Mouse (Mus musculus): ENCODE measurements around the gene Cers3. TPM values are rescaled to one million over a fixed set of nuclear protein-coding genes. Genes with fewer than 3 reads are reported as not detected.

The Cers3 gene
- polyA plus RNA-seq, 1 experiment from 2014 or later, result 3.2 TPM

DNA sequence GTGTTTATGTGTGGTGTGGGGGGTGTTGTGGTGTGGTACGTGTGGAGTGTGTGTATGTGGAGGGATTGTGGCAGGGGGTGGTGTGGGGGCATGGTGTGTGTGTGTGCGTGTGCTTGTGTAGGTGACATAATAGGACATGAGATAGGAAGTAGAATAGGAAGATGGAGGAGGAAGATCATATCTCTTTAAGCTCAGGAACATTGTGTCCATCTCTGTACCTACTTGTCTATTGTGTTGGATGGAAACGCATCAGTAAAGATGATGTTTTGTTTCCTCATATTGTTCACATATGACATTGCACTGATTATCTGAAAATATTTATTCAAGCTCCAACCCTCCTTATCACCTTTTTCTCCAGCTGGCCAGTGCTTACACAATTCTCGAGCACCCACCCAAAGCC lies 5.9 kb upstream of the Cers3 start:
- H3K27ac ChIP-seq, result no peak overlapping the region
- no peaks in the 10 kb centered on the region for H3K4me1 ChIP-seq
- WGBS, result 88% methylated on average over 4 of the region's 4 CpGs
- no peaks in the 10 kb centered on the region for H3K27me3 ChIP-seq
- H3K4me2 ChIP-seq (replicated peaks), result no peak overlapping the region
- H3K9ac ChIP-seq, result no peak overlapping the region
- H3K4me3 ChIP-seq, result no peak overlapping the region
- no peaks in the 10 kb centered on the region for H3K36me3 ChIP-seq
- no peak for ATAC-seq (ENCODE audit: insufficient number of reproducible peaks, insufficient read depth, low FRiP score, low TSS enrichment)
- H3K9me3 ChIP-seq, result no peaks in the 10 kb centered on the region

- H3K9me3 ChIP-seq, result no peaks in the 10 kb centered on the region
- WGBS, result 84% methylated on average over 5 of the region's 5 CpGs
- H3K9ac ChIP-seq, result no peak overlapping the region
- H3K27me3 ChIP-seq, result no peaks in the 10 kb centered on the region
- H3K4me2 ChIP-seq (replicated peaks), result no peak overlapping the region
- no peaks in the 10 kb centered on the region for H3K4me1 ChIP-seq
- H3K4me3 ChIP-seq, result no peak overlapping the region
- no peak for ATAC-seq (ENCODE audit: insufficient number of reproducible peaks, insufficient read depth, low FRiP score, low TSS enrichment)
- no peak overlapping the region for H3K27ac ChIP-seq
- no peaks in the 10 kb centered on the region for H3K36me3 ChIP-seq
Measured at GRCm38 (mm10) chr7:66741008-66741407, 2.3 kb upstream of the Cers3 start.

DNA sequence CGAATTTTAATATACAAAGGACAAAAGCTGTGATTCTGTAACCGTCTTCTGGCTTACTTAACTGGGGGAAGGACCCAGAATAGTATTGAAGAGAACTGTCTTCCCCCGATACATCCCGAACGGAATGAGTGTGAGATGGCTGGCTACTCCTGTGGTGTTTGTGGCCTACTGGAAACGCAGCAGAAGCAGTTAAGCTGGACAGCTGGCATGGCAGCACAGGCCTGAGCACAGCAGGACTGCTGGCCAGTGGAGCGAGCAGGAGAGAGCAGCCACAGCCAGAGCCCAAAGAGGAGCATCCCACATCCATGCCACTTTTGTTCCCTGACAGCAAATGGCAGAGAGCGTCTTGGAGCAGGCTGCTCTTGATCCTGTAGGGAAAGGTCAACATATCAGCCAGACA lies 1.9 kb upstream of the Cers3 start:
- Histone ChIP-seq H3K4me1 (no peaks in the 10 kb centered on the region), H3K9ac (no peak overlapping the region), H3K27me3 (no peaks in the 10 kb centered on the region), H3K9me3 (no peaks in the 10 kb centered on the region), H3K4me2 (replicated peaks) (no peak overlapping the region), H3K36me3 (no peaks in the 10 kb centered on the region), H3K4me3 (no peak overlapping the region), H3K27ac (no peak overlapping the region)
- ATAC-seq (ENCODE audit: insufficient number of reproducible peaks, insufficient read depth, low FRiP score, low TSS enrichment), result no peak
- WGBS, result 72% methylated on average over 8 of the region's 8 CpGs

GRCm38 (mm10) chr7:66746972-66747371 lies 3.7 kb downstream of the Cers3 start:
- Histone ChIP-seq H3K4me3 (no peak overlapping the region), H3K4me1 (no peaks in the 10 kb centered on the region), H3K9ac (no peak overlapping the region), H3K27ac (no peak overlapping the region), H3K27me3 (no peaks in the 10 kb centered on the region), H3K4me2 (replicated peaks) (no peak overlapping the region), H3K36me3 (no peaks in the 10 kb centered on the region), H3K9me3 (no peaks in the 10 kb centered on the region)
- no peak for ATAC-seq (ENCODE audit: insufficient number of reproducible peaks, insufficient read depth, low FRiP score, low TSS enrichment)
- WGBS, result 79% methylated on average over 7 of the region's 7 CpGs

- Histone ChIP-seq H3K36me3 (no peaks in the 10 kb centered on the region), H3K4me3 (no peak overlapping the region), H3K9me3 (no peaks in the 10 kb centered on the region), H3K27me3 (no peaks in the 10 kb centered on the region), H3K9ac (no peak overlapping the region), H3K27ac (no peak overlapping the region), H3K4me2 (replicated peaks) (no peak overlapping the region), H3K4me1 (no peaks in the 10 kb centered on the region)
- 70% methylated on average over 1 of the region's 1 CpGs for WGBS
- 0 out of 2 replicates have a peak, but pooled peaks have one; percentile 52 for ATAC-seq (ENCODE audit: insufficient number of reproducible peaks, insufficient read depth, low FRiP score, low TSS enrichment)
Measured at GRCm38 (mm10) chr7:66749998-66750397, 6.7 kb downstream of the Cers3 start.

- H3K36me3 ChIP-seq, result no peaks in the 10 kb centered on the region
- WGBS, result 87% methylated on average over 8 of the region's 8 CpGs
- no peak overlapping the region for H3K4me2 ChIP-seq (replicated peaks)
- H3K4me1 ChIP-seq, result no peaks in the 10 kb centered on the region
- no peak for ATAC-seq (ENCODE audit: insufficient number of reproducible peaks, insufficient read depth, low FRiP score, low TSS enrichment)
- H3K4me3 ChIP-seq, result no peak overlapping the region
- no peak overlapping the region for H3K9ac ChIP-seq
- H3K27me3 ChIP-seq, result no peaks in the 10 kb centered on the region
- H3K27ac ChIP-seq, result no peak overlapping the region
- no peaks in the 10 kb centered on the region for H3K9me3 ChIP-seq
Measured at GRCm38 (mm10) chr7:66753816-66754215, 10.5 kb downstream of the Cers3 start.

DNA sequence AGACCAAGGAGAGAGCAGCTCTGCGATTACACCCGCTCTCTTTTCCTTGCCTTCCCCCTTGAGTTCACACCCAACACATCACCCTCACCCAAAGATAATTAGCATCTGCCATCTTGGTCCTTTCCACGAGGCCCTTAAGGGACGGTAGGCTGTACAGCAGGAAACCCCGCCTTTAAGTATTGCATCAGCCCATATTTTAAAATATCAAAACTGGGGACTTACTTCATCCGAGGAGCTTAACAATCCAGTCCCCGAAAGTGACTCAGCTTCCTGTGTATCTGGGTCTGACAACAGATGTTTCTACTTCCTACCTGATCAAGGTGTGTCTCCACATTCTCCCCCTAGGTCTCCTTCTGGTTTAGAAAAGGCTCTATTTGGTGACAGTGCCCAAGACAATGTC lies 12.3 kb downstream of the Cers3 start:
- no peak overlapping the region for H3K4me2 ChIP-seq (replicated peaks)
- H3K9ac ChIP-seq, result no peak overlapping the region
- H3K27ac ChIP-seq, result no peak overlapping the region
- WGBS, result 85% methylated on average over 7 of the region's 7 CpGs
- H3K36me3 ChIP-seq, result no peaks in the 10 kb centered on the region
- no peak for ATAC-seq (ENCODE audit: insufficient number of reproducible peaks, insufficient read depth, low FRiP score, low TSS enrichment)
- H3K9me3 ChIP-seq, result no peaks in the 10 kb centered on the region
- H3K4me1 ChIP-seq, result no peaks in the 10 kb centered on the region
- H3K4me3 ChIP-seq, result no peak overlapping the region
- H3K27me3 ChIP-seq, result no peaks in the 10 kb centered on the region

GRCm38 (mm10) chr7:66769902-66770301 lies 26.6 kb downstream of the Cers3 start:
- H3K36me3 ChIP-seq, result no peaks in the 10 kb centered on the region
- ATAC-seq (ENCODE audit: insufficient number of reproducible peaks, insufficient read depth, low FRiP score, low TSS enrichment), result no peak
- H3K9ac ChIP-seq, result no peak overlapping the region
- no peak overlapping the region for H3K4me3 ChIP-seq
- H3K27ac ChIP-seq, result no peak overlapping the region
- H3K4me2 ChIP-seq (replicated peaks), result no peak overlapping the region
- 56% methylated on average over 5 of the region's 5 CpGs for WGBS
- no peaks in the 10 kb centered on the region for H3K27me3 ChIP-seq
- H3K9me3 ChIP-seq, result no peaks in the 10 kb centered on the region
- H3K4me1 ChIP-seq, result no peaks in the 10 kb centered on the region

DNA sequence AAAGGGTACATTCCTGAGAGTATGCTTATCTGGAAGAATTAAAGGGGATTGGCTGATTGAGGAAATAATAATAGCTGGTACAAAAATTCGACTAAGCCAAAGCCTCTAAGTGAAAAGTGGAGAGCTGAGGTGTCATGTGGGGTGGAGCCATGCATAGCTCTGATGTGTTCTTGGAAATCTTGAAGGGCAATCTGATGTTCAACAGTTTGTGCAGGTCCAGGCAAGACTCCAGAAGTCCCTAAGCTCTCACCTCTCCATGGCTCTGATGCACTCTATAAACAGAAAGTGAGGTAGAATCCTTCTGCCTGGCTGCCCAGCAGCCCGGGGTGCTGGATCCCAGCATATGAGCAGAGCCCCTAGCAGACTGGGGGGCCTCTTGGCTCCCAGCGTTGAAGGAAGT lies 27.4 kb downstream of the Cers3 start:
- no peaks in the 10 kb centered on the region for H3K36me3 ChIP-seq
- H3K9ac ChIP-seq, result no peak overlapping the region
- H3K4me3 ChIP-seq, result no peak overlapping the region
- no peaks in the 10 kb centered on the region for H3K27me3 ChIP-seq
- no peaks in the 10 kb centered on the region for H3K9me3 ChIP-seq
- H3K4me2 ChIP-seq (replicated peaks), result no peak overlapping the region
- H3K27ac ChIP-seq, result peak overlapping the region; percentile 54; the same call in 1 of the 2 replicates
- WGBS, result 68% methylated on average over 3 of the region's 3 CpGs
- H3K4me1 ChIP-seq, result no peaks in the 10 kb centered on the region
- no peak for ATAC-seq (ENCODE audit: insufficient number of reproducible peaks, insufficient read depth, low FRiP score, low TSS enrichment)

DNA sequence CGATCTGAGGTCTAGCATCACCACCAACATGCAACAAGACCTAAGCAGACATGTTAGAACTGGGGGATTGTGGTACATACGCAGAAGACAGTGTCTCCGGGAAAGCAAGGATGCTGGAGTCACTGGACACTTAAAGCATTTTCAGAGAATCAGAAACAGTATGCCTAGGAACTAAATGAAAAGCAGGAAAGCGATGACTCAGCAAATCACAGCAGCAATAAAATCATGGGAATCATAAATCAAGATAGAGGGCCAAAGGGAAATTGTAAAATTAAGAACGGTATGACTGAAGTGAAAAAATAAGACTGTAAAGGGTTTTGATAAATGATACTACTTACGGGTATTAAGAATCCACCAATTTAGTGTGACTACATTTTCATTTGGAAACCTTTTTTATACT lies 27.9 kb downstream of the Cers3 start:
- Histone ChIP-seq H3K27me3 (no peaks in the 10 kb centered on the region), H3K9ac (no peak overlapping the region), H3K4me2 (replicated peaks) (no peak overlapping the region), H3K9me3 (no peaks in the 10 kb centered on the region), H3K4me3 (no peak overlapping the region), H3K27ac (peak overlapping the region; percentile 54; the same call in 1 of the 2 replicates), H3K36me3 (no peaks in the 10 kb centered on the region), H3K4me1 (no peaks in the 10 kb centered on the region)
- WGBS, result 80% methylated on average over 6 of the region's 6 CpGs
- no peak for ATAC-seq (ENCODE audit: insufficient number of reproducible peaks, insufficient read depth, low FRiP score, low TSS enrichment)

GRCm38 (mm10) chr7:66779411-66779810 lies 36.1 kb downstream of the Cers3 start:
- Histone ChIP-seq H3K4me1 (peaks cover 8% of the 10 kb centered on the region; the same call in 1 of the 2 replicates), H3K27ac (no peak overlapping the region), H3K9ac (no peak overlapping the region), H3K36me3 (no peaks in the 10 kb centered on the region), H3K4me3 (no peak overlapping the region), H3K4me2 (replicated peaks) (no peak overlapping the region), H3K9me3 (no peaks in the 10 kb centered on the region), H3K27me3 (no peaks in the 10 kb centered on the region)
- 62% methylated on average over 2 of the region's 2 CpGs for WGBS
- ATAC-seq (ENCODE audit: insufficient number of reproducible peaks, insufficient read depth, low FRiP score, low TSS enrichment), result no peak

GRCm38 (mm10) chr7:66779944-66780942 lies 36.9 kb downstream of the Cers3 start:
- Histone ChIP-seq H3K4me2 (replicated peaks) (no peak overlapping the region), H3K4me3 (no peak overlapping the region), H3K27ac (no peak overlapping the region), H3K36me3 (no peaks in the 10 kb centered on the region), H3K4me1 (peaks cover 8% of the 10 kb centered on the region), H3K9me3 (no peaks in the 10 kb centered on the region), H3K27me3 (no peaks in the 10 kb centered on the region), H3K9ac (no peak overlapping the region)
- 59% methylated on average over 10 of the region's 10 CpGs for WGBS
- no peak for ATAC-seq (ENCODE audit: insufficient number of reproducible peaks, insufficient read depth, low FRiP score, low TSS enrichment)

Data from embryonic facial prominence, embryonic 12.5 days (tissue).